Mouse (Mus musculus): ENCODE data around the gene Gm12185. TPM values are rescaled to one million over a fixed set of nuclear protein-coding genes. Genes with fewer than 3 reads are reported as not detected.
"Not testable (repeated sequence)": the region's sequence is repeated elsewhere in the genome, so short reads cannot be mapped to it uniquely, and the experiment has no call there.

The Gm12185 gene
- polyA plus RNA-seq, 1 experiment from 2014 or later = not detected

GRCm38 (mm10) chr11:48900654-48901566, 91.1 kb downstream of the Gm12185 start:
- H3K36me3 ChIP-seq (replicated peaks); DNase-seq (ENCODE audit: low spot score); H3K4me3 ChIP-seq; H3K27me3 ChIP-seq (replicated peaks; ENCODE audit: low read depth, poor library complexity, severe bottlenecking); H3K9me3 ChIP-seq; H3K4me1 ChIP-seq; H3K27ac ChIP-seq (replicated peaks): not testable (repeated sequence)
- WGBS = 82% methylated on average over 6 of the region's 6 CpGs

GRCm38 (mm10) chr11:48898812-48899431, 93.1 kb downstream of the Gm12185 start:
- Histone ChIP-seq H3K9me3 (no peaks in the 10 kb centered on the region), H3K4me3 (no peak overlapping the region), H3K27me3 (replicated peaks; ENCODE audit: low read depth, poor library complexity, severe bottlenecking) (no peaks in the 10 kb centered on the region), H3K4me1 (no peaks in the 10 kb centered on the region), H3K27ac (replicated peaks) (no peak overlapping the region), H3K36me3 (replicated peaks) (no peaks in the 10 kb centered on the region)
- WGBS = 77% methylated on average over 2 of the region's 2 CpGs
- DNase-seq (ENCODE audit: low spot score) = no peak

GRCm38 (mm10) chr11:48876680-48877079, 115.3 kb downstream of the Gm12185 start:
- no peak overlapping the region for H3K4me3 ChIP-seq
- WGBS = 82% methylated on average over 1 of the region's 1 CpGs

DNA sequence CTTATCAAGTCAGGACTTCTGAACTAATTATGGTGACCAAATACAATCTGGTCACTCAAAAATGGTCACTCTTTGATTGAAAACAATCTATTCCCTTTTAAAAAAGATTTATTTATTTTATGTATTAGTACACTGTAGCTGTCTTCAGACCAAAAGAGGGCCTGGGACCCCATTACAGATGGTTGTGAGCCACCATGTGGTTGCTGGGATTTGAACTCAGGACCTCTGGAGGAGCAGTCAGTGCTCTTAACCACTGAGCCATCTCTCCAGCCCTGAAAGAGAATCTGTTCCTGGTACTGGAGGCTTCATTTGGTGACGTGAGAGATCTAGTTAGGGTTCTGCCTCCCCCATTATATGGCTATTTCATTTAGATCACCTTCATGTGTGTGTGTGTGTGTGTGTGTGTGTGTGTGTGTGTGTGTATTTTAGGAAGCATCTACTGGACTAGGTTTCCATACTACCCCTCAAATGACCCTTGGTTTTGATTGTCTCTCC, 116.6 kb downstream of the Gm12185 start:
- Histone ChIP-seq H3K27me3 (replicated peaks; ENCODE audit: low read depth, poor library complexity, severe bottlenecking) (peaks cover 22% of the 10 kb centered on the region), H3K4me1 (peaks cover 25% of the 10 kb centered on the region)
- H3K27ac ChIP-seq (replicated peaks); H3K9me3 ChIP-seq; DNase-seq (ENCODE audit: low spot score); H3K36me3 ChIP-seq (replicated peaks); H3K4me3 ChIP-seq: not testable (repeated sequence)
- 85% methylated on average over 1 of the region's 1 CpGs for WGBS

More at GRCm38 (mm10) chr11:48876680-48877079, 115.3 kb downstream of the Gm12185 start:
- Histone ChIP-seq H3K9me3 (no peaks in the 10 kb centered on the region), H3K27ac (replicated peaks) (no peak overlapping the region), H3K36me3 (replicated peaks) (no peaks in the 10 kb centered on the region), H3K4me1 (peaks cover 13% of the 10 kb centered on the region), H3K27me3 (replicated peaks; ENCODE audit: low read depth, poor library complexity, severe bottlenecking) (peaks cover 18% of the 10 kb centered on the region)
- no peak for DNase-seq (ENCODE audit: low spot score)

DNA sequence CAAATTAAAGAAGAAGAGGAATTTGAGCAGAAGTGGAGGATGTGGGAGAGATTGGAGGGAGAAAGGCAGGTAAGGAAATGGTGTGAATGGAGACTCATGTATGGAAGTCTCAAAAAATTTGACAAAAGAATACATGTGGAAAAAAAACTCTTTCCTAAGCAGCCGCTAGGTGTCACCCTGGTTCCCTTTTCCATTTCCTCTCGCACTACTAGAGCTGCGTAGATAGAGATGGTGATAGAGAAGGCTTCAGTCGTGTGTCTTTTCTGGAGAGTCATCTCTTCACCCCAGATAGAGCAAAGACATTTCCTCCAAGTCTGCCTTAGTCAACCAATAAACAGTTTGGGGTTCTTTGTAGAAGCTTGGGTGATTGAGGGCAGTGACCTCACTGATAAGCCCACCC, 117.6 kb downstream of the Gm12185 start:
- peak; percentile 56 for DNase-seq (ENCODE audit: low spot score)
- no peaks in the 10 kb centered on the region for H3K9me3 ChIP-seq
- H3K36me3 ChIP-seq (replicated peaks) = no peaks in the 10 kb centered on the region
- H3K4me3 ChIP-seq = no peak overlapping the region
- peaks cover 27% of the 10 kb centered on the region for H3K27me3 ChIP-seq (replicated peaks; ENCODE audit: low read depth, poor library complexity, severe bottlenecking)
- H3K4me1 ChIP-seq = peaks cover 25% of the 10 kb centered on the region
- no peak overlapping the region for H3K27ac ChIP-seq (replicated peaks)
- WGBS = 3% methylated on average over 4 of the region's 4 CpGs

DNA sequence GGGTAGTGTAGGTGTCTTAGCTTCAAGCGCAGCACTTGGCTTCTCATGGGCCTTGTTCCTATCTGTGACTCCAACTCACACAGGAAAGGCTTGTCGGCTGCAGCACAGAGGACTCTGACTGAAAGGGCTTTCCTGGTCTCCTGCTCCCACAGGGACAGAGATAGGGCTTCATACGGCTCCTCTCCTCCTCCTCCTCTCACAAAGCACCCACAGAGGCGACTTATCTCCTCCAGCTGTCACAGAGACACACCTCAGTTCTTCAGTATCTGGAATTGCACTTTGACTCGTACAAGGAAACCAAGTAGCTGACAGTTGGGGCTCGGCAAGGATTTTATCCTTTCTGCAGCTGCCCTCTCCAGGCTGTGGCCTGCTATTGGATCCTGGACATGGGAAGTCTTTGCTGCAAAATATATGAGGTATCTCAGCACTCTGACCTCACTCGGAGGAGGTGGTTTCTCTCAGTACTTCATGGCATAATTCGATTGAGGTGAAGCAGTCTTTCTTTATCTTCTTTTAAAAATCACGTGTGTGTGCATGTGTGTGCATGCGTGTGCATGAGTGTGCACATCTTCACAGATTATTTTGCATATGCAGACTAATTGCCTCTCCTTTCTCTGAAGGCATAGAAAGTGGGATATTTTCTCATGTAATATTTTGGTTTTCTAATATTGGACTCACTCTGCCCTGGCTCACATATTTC, 118.3 kb downstream of the Gm12185 start:
- H3K27me3 ChIP-seq (replicated peaks; ENCODE audit: low read depth, poor library complexity, severe bottlenecking) = peaks cover 31% of the 10 kb centered on the region
- H3K27ac ChIP-seq (replicated peaks) = no peak overlapping the region
- no peak for DNase-seq (ENCODE audit: low spot score)
- no peak overlapping the region for H3K4me3 ChIP-seq
- H3K36me3 ChIP-seq (replicated peaks) = no peaks in the 10 kb centered on the region
- peaks cover 25% of the 10 kb centered on the region for H3K4me1 ChIP-seq
- H3K9me3 ChIP-seq = no peaks in the 10 kb centered on the region
- WGBS = 78% methylated on average over 10 of the region's 10 CpGs

DNA sequence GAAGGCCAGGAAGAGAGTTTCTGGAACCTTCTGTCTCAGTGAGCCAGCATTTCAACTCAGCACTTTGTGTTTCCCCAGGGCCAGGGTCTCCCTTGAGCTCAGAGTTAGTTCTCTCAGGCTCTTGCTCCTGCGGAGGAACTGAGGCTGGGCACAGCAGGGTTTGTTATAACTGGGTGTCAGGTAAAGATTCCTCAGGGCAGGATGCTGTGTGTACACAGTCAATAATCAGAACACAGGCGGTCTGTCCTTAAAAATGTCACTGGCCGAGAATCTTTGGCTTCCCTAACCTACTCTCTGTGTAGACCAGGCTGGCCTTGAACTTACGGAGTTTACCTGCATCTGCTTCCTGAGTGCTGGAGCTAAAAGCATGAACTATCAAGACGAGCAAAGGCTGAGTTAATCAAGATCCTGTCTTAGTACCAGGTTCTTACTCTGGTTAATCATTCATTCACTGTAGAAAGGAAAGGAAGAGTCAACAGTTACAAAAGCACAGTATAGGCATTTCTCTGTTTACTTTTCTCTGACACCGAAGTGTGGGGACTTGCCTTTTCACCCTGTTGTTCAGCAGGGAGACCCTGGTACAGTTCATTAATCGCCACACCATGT, 119.2 kb downstream of the Gm12185 start:
- Histone ChIP-seq H3K9me3 (no peaks in the 10 kb centered on the region), H3K27me3 (replicated peaks; ENCODE audit: low read depth, poor library complexity, severe bottlenecking) (peaks cover 31% of the 10 kb centered on the region), H3K4me3 (0 out of 2 replicates have a peak overlapping the region, but pooled peaks have one; percentile 59), H3K36me3 (replicated peaks) (no peaks in the 10 kb centered on the region), H3K4me1 (peaks cover 25% of the 10 kb centered on the region), H3K27ac (replicated peaks) (peak overlapping the region; percentile 40; the same call in 1 of the 2 replicates)
- no peak for DNase-seq (ENCODE audit: low spot score)
- 76% methylated on average over 7 of the region's 7 CpGs for WGBS

GRCm38 (mm10) chr11:48871817-48872541, 120.0 kb downstream of the Gm12185 start:
- peak overlapping the region; percentile 40; the same call in 1 of the 2 replicates for H3K27ac ChIP-seq (replicated peaks)
- 6% methylated on average over 17 of the region's 17 CpGs for whole genome bisulfite sequencing
- no peaks in the 10 kb centered on the region for H3K9me3 ChIP-seq

DNA sequence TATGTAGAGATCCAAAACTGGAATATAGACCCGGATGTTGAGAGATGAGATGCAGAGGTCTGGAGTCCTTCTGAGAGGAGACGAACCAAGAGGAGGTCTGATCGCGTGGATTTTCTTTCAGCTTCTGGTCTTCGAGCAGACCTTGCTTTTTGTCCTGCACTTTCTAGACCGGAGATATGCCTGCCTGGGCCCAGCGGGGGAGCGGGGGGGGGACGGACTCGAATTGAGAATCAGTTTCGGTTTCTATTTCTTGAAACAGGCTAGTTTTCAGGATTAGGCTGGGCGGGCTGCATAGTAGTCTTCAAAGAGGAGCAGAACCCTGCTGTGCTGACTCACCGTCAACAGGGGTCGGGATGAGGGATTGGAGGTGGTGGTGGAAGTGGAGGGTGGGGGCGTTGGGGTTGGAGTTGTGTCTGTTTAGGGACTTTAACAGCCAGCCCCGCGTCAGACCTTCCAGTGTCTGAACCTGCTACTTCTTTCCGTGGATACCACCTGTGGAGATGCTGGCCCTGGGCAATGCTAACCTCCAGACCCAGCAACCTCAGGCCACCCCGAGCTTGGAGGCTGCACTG, 120.7 kb downstream of the Gm12185 start, which contains the start of gene Irgm1:
Gene Irgm1, minus strand, starts transcription at position 483 of the 572 bp plus-strand sequence.
- H3K9me3 ChIP-seq = no peaks in the 10 kb centered on the region
- WGBS = 2% methylated on average over 19 of the region's 19 CpGs
- peaks cover 25% of the 10 kb centered on the region for H3K4me1 ChIP-seq
- H3K36me3 ChIP-seq (replicated peaks) = no peaks in the 10 kb centered on the region
- peak within 1 kb of the TSS; percentile 66; the same call in 1 of the 2 replicates for H3K27ac ChIP-seq (replicated peaks)
- H3K27me3 ChIP-seq (replicated peaks; ENCODE audit: low read depth, poor library complexity, severe bottlenecking) = peaks cover 31% of the 10 kb centered on the region
- peak within 1 kb of the TSS; percentile 59 for H3K4me3 ChIP-seq
- peak; percentile 52 for DNase-seq (ENCODE audit: low spot score)

More at GRCm38 (mm10) chr11:48871817-48872541, 120.0 kb downstream of the Gm12185 start:
- Histone ChIP-seq H3K27me3 (replicated peaks; ENCODE audit: low read depth, poor library complexity, severe bottlenecking) (peaks cover 31% of the 10 kb centered on the region), H3K4me3 (peak overlapping the region; percentile 59), H3K4me1 (peaks cover 25% of the 10 kb centered on the region), H3K36me3 (replicated peaks) (no peaks in the 10 kb centered on the region)
- DNase-seq (ENCODE audit: low spot score) = peak; percentile 34

DNA sequence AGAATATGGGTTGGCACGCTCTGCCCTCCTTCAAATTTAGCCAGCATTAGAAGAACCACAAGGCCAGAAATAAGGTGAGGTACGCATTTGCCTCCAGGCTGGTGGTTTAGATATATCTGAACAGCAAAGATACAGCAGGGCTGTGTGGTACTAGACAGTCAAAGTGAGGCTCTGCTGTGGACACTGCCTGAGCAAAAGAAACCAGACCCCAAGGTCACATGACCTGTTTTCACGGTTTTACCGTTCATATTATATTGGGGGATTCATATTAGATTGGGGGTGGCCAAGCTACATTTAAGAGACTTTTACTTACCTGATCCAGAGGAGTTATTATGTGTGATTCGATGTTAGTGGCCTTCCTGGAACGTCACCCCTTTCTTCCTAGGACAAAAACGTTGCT, 121.2 kb downstream of the Gm12185 start:
- peak overlapping the region; percentile 59 for H3K4me3 ChIP-seq
- peaks cover 31% of the 10 kb centered on the region for H3K27me3 ChIP-seq (replicated peaks; ENCODE audit: low read depth, poor library complexity, severe bottlenecking)
- peak overlapping the region; percentile 66; the same call in 1 of the 2 replicates for H3K27ac ChIP-seq (replicated peaks)
- peaks cover 25% of the 10 kb centered on the region for H3K4me1 ChIP-seq
- WGBS = 35% methylated on average over 7 of the region's 7 CpGs
- DNase-seq (ENCODE audit: low spot score) = no peak
- no peaks in the 10 kb centered on the region for H3K9me3 ChIP-seq
- no peaks in the 10 kb centered on the region for H3K36me3 ChIP-seq (replicated peaks)
